20 mouse cellular contexts compared by ENCODE assay signal in the genomic region with DNA sequence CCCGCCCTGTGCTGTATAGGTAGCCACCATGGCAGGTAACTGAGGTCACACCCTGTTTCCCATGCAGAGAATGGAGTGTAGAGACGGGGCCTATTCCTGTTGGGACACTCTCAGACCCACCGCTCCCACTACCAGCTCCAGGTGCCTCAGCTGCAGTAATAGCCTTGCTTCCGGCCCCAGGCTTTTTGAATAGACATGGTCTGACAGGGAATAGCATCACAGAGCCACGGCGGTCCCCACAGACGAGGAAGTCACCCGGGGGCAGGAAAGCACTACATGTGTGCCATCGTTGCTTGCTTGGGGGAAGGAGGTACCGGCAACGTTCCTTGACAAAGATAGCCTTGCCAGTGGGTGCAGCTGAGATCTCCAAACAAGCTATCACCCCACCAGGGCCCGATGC. TPM values are rescaled to one million over a fixed set of nuclear protein-coding genes. Genes with fewer than 3 reads are reported as not detected.
DNase-seq lines count a peak whose midpoint lies in the region; ATAC-seq lines count a peak whose summit lies in the region.
"Had no signal": no experiment of that assay in that cellular context is flagged by ENCODE, and none has a peak within 500 bp of the region (broad histone marks: within the 10 kb centered on the region; RNA-seq: fewer than 3 reads in every experiment).

No protein-coding gene starts in this region.

- no peak overlapping the region for H3K27ac ChIP-seq in forebrain, embryonic 14.5 days (ENCODE audit: low read depth, low read length)
- no peak overlapping the region for H3K27ac ChIP-seq in forebrain, embryonic 16.5 days (ENCODE audit: low read length)
- no peak overlapping the region for H3K27ac ChIP-seq in liver, embryonic 12.5 days
- no peak overlapping the region for H3K27ac ChIP-seq in liver, embryonic 11.5 days (ENCODE audit: low read depth, low read length)
- H3K27ac ChIP-seq in limb, embryonic 10.5 days: no peak overlapping the region
- no peak overlapping the region for H3K27ac ChIP-seq in neural tube, embryonic 15.5 days (replicated peaks)
- H3K27ac ChIP-seq: limb, embryonic 13.5 days; macrophage; stomach, embryonic 15.5 days had no signal

- no peak for DNase-seq in forebrain, embryonic 14.5 days (ENCODE audit: low spot score)
- no peak for DNase-seq in liver, embryonic 11.5 days (ENCODE audit: low spot score)
- DNase-seq in limb, embryonic 10.5 days (ENCODE audit: low spot score): no peak
- DNase-seq in c-Kit-positive CD71-positive TER-119-positive erythroid progenitor cells, embryonic 14.5 days (ENCODE audit: low spot score): no peak
- DNase-seq: adrenal gland, adult 8-10 months; B cell, adult 2 months; cerebellum, adult 9-11 months; gastrocnemius, postnatal 10 days; kidney, postnatal 10 days; layer of hippocampus, postnatal 36 days; lung, adult 18-20 months; right cerebral cortex, postnatal 4 days; thymus, postnatal 36 days had no signal

- 88% methylated on average over 12 of the region's 12 CpGs for WGBS in forebrain, embryonic 14.5 days
- WGBS in forebrain, embryonic 16.5 days: 90% methylated on average over 12 of the region's 12 CpGs
- 69% methylated on average over 12 of the region's 12 CpGs for WGBS in liver, embryonic 12.5 days (ENCODE audit: insufficient replicate concordance)
- WGBS in liver, embryonic 11.5 days: 83% methylated on average over 12 of the region's 12 CpGs
- WGBS in limb, embryonic 10.5 days: 94% methylated on average over 12 of the region's 12 CpGs
- 80% methylated on average over 12 of the region's 12 CpGs for WGBS in neural tube, embryonic 15.5 days

- H3K36me3 ChIP-seq in forebrain, embryonic 14.5 days (ENCODE audit: control insufficient read depth, insufficient read depth, low read length): peaks cover 55% of the 10 kb centered on the region
- H3K36me3 ChIP-seq in forebrain, embryonic 16.5 days (ENCODE audit: control insufficient read depth, insufficient read depth): peaks cover 33% of the 10 kb centered on the region
- H3K36me3 ChIP-seq in liver, embryonic 12.5 days: peaks cover 56% of the 10 kb centered on the region
- H3K36me3 ChIP-seq in liver, embryonic 11.5 days (ENCODE audit: control insufficient read depth, insufficient read depth, low read length): peaks cover 34% of the 10 kb centered on the region
- peaks cover 69% of the 10 kb centered on the region for H3K36me3 ChIP-seq in limb, embryonic 10.5 days
- peaks cover 49% of the 10 kb centered on the region for H3K36me3 ChIP-seq in neural tube, embryonic 15.5 days

- no peaks in the 10 kb centered on the region for H3K27me3 ChIP-seq in forebrain, embryonic 14.5 days (replicated peaks; ENCODE audit: control insufficient read depth, insufficient read depth, low read length)
- no peaks in the 10 kb centered on the region for H3K27me3 ChIP-seq in forebrain, embryonic 16.5 days (replicated peaks; ENCODE audit: control insufficient read depth, insufficient read depth, low read length)
- no peaks in the 10 kb centered on the region for H3K27me3 ChIP-seq in liver, embryonic 12.5 days (replicated peaks)
- no peaks in the 10 kb centered on the region for H3K27me3 ChIP-seq in liver, embryonic 11.5 days (replicated peaks; ENCODE audit: control insufficient read depth, insufficient read depth, low read length)
- H3K27me3 ChIP-seq in limb, embryonic 10.5 days (ENCODE audit: low read depth, poor library complexity, severe bottlenecking): no peaks in the 10 kb centered on the region
- no peaks in the 10 kb centered on the region for H3K27me3 ChIP-seq in neural tube, embryonic 15.5 days (replicated peaks)
- H3K27me3 ChIP-seq: limb, embryonic 13.5 days; stomach, embryonic 15.5 days had no signal

- peak overlapping the region; percentile 21; the same call in 1 of the 2 replicates for H3K9ac ChIP-seq in forebrain, embryonic 14.5 days (ENCODE audit: low read length)
- H3K9ac ChIP-seq in forebrain, embryonic 16.5 days (replicated peaks; ENCODE audit: low read depth, low read length): no peak overlapping the region
- 0 out of 2 replicates have a peak overlapping the region, but pooled peaks have one; percentile 8 for H3K9ac ChIP-seq in liver, embryonic 12.5 days
- no peak overlapping the region for H3K9ac ChIP-seq in liver, embryonic 11.5 days (ENCODE audit: low read depth, low read length)
- H3K9ac ChIP-seq in neural tube, embryonic 15.5 days (replicated peaks): 0 out of 2 replicates have a peak overlapping the region, but pooled peaks have one; percentile 14
- H3K9ac ChIP-seq: limb, embryonic 13.5 days; stomach, embryonic 15.5 days had no signal

- H3K4me3 ChIP-seq in forebrain, embryonic 14.5 days (ENCODE audit: low read depth, low read length): no peak overlapping the region
- H3K4me3 ChIP-seq in forebrain, embryonic 16.5 days (replicated peaks; ENCODE audit: low read length): no peak overlapping the region
- H3K4me3 ChIP-seq in liver, embryonic 12.5 days: no peak overlapping the region
- H3K4me3 ChIP-seq in liver, embryonic 11.5 days (ENCODE audit: low read depth, low read length): no peak overlapping the region
- peak overlapping the region; percentile 16; the same call in 1 of the 2 replicates for H3K4me3 ChIP-seq in limb, embryonic 10.5 days
- no peak overlapping the region for H3K4me3 ChIP-seq in neural tube, embryonic 15.5 days (replicated peaks)
- H3K4me3 ChIP-seq: limb, embryonic 13.5 days; stomach, embryonic 15.5 days had no signal

- no peaks in the 10 kb centered on the region for H3K9me3 ChIP-seq in forebrain, embryonic 14.5 days (replicated peaks; ENCODE audit: control insufficient read depth, low read length)
- H3K9me3 ChIP-seq in forebrain, embryonic 16.5 days (ENCODE audit: control insufficient read depth, low read length): no peaks in the 10 kb centered on the region
- no peaks in the 10 kb centered on the region for H3K9me3 ChIP-seq in liver, embryonic 12.5 days (replicated peaks)
- H3K9me3 ChIP-seq in liver, embryonic 11.5 days (ENCODE audit: control insufficient read depth, low read length): no peaks in the 10 kb centered on the region
- no peaks in the 10 kb centered on the region for H3K9me3 ChIP-seq in limb, embryonic 10.5 days (replicated peaks)
- no peaks in the 10 kb centered on the region for H3K9me3 ChIP-seq in neural tube, embryonic 15.5 days (replicated peaks)
- H3K9me3 ChIP-seq: limb, embryonic 13.5 days; stomach, embryonic 15.5 days had no signal

- H3K4me1 ChIP-seq in forebrain, embryonic 14.5 days (ENCODE audit: control insufficient read depth, insufficient read depth, low read length): peaks cover 32% of the 10 kb centered on the region
- peaks cover 50% of the 10 kb centered on the region for H3K4me1 ChIP-seq in forebrain, embryonic 16.5 days (replicated peaks; ENCODE audit: control insufficient read depth, insufficient read depth, low read length)
- H3K4me1 ChIP-seq in liver, embryonic 12.5 days: peaks cover 52% of the 10 kb centered on the region
- peaks cover 30% of the 10 kb centered on the region for H3K4me1 ChIP-seq in liver, embryonic 11.5 days (replicated peaks; ENCODE audit: control insufficient read depth, insufficient read depth, low read length)
- peaks cover 71% of the 10 kb centered on the region for H3K4me1 ChIP-seq in limb, embryonic 10.5 days
- peaks cover 79% of the 10 kb centered on the region for H3K4me1 ChIP-seq in neural tube, embryonic 15.5 days

- no peak overlapping the region for H3K4me2 ChIP-seq in forebrain, embryonic 14.5 days (ENCODE audit: low read length)
- no peak overlapping the region for H3K4me2 ChIP-seq in forebrain, embryonic 16.5 days (ENCODE audit: low read length)
- no peak overlapping the region for H3K4me2 ChIP-seq in liver, embryonic 12.5 days
- no peak overlapping the region for H3K4me2 ChIP-seq in liver, embryonic 11.5 days
- H3K4me2 ChIP-seq in neural tube, embryonic 15.5 days: peak overlapping the region; percentile 67
- H3K4me2 ChIP-seq: limb, embryonic 13.5 days; stomach, embryonic 15.5 days had no signal

- ATAC-seq in forebrain, embryonic 14.5 days: no peak
- ATAC-seq in forebrain, embryonic 16.5 days: no peak
- ATAC-seq in liver, embryonic 12.5 days: no peak
- no peak for ATAC-seq in liver, embryonic 11.5 days (replicated peaks; ENCODE audit: low FRiP score)
- ATAC-seq in neural tube, embryonic 15.5 days (ENCODE audit: low FRiP score): no peak
- ATAC-seq: intestine, embryonic 16.5 days had no signal

RNA-seq across cellular contexts. Expression of gene Wdr6, which starts 3.6 kb away (rescaled TPM):
- 162 and 187 TPM in 2 replicates for polyA plus RNA-seq in forebrain, embryonic 14.5 days (2014; fragmentation: Nextera tagmentation; extraction: Ambion mirVana)
- 209 and 267 TPM in 2 replicates for polyA plus RNA-seq in forebrain, embryonic 16.5 days (2015; fragmentation: Nextera tagmentation; extraction: Ambion mirVana)
- polyA plus RNA-seq in liver, embryonic 12.5 days (2016; fragmentation: Nextera tagmentation; extraction: Ambion mirVana): 28.3 and 29.3 TPM in 2 replicates
- 51.8 and 54.0 TPM in 2 replicates for polyA plus RNA-seq in liver, embryonic 11.5 days (2014; fragmentation: Nextera tagmentation; extraction: Ambion mirVana)
- polyA plus RNA-seq in limb, embryonic 10.5 days (2016; fragmentation: Nextera tagmentation; extraction: Ambion mirVana): 165 and 236 TPM in 2 replicates
- polyA plus RNA-seq in neural tube, embryonic 15.5 days (2015; fragmentation: Nextera tagmentation; extraction: Ambion mirVana): 247 and 279 TPM in 2 replicates

RNA-seq across cellular contexts. Expression of gene Dalrd3, which starts 5.2 kb away (rescaled TPM):
- 188 and 190 TPM in 2 replicates for polyA plus RNA-seq in forebrain, embryonic 14.5 days (2014; fragmentation: Nextera tagmentation; extraction: Ambion mirVana)
- polyA plus RNA-seq in forebrain, embryonic 16.5 days (2015; fragmentation: Nextera tagmentation; extraction: Ambion mirVana): 258 and 296 TPM in 2 replicates
- polyA plus RNA-seq in liver, embryonic 12.5 days (2016; fragmentation: Nextera tagmentation; extraction: Ambion mirVana): 52.7 and 58.9 TPM in 2 replicates
- 102 and 106 TPM in 2 replicates for polyA plus RNA-seq in liver, embryonic 11.5 days (2014; fragmentation: Nextera tagmentation; extraction: Ambion mirVana)
- 175 and 214 TPM in 2 replicates for polyA plus RNA-seq in limb, embryonic 10.5 days (2016; fragmentation: Nextera tagmentation; extraction: Ambion mirVana)
- polyA plus RNA-seq in neural tube, embryonic 15.5 days (2015; fragmentation: Nextera tagmentation; extraction: Ambion mirVana): 279 and 285 TPM in 2 replicates

RNA-seq across cellular contexts. Expression of gene Ndufaf3, which starts 7.7 kb away (rescaled TPM):
- polyA plus RNA-seq in forebrain, embryonic 14.5 days (2014; fragmentation: Nextera tagmentation; extraction: Ambion mirVana): 82.7 and 105 TPM in 2 replicates
- 68.9 and 77.4 TPM in 2 replicates for polyA plus RNA-seq in forebrain, embryonic 16.5 days (2015; fragmentation: Nextera tagmentation; extraction: Ambion mirVana)
- polyA plus RNA-seq in liver, embryonic 12.5 days (2016; fragmentation: Nextera tagmentation; extraction: Ambion mirVana): 34.8 and 38.9 TPM in 2 replicates
- polyA plus RNA-seq in liver, embryonic 11.5 days (2014; fragmentation: Nextera tagmentation; extraction: Ambion mirVana): 45.9 and 46.2 TPM in 2 replicates
- polyA plus RNA-seq in limb, embryonic 10.5 days (2016; fragmentation: Nextera tagmentation; extraction: Ambion mirVana): 46.2 and 49.3 TPM in 2 replicates
- polyA plus RNA-seq in neural tube, embryonic 15.5 days (2015; fragmentation: Nextera tagmentation; extraction: Ambion mirVana): 75.0 and 78.2 TPM in 2 replicates

RNA-seq across cellular contexts. Expression of gene Impdh2, which starts 14.8 kb away (rescaled TPM):
- 125 and 136 TPM in 2 replicates for polyA plus RNA-seq in forebrain, embryonic 14.5 days (2014; fragmentation: Nextera tagmentation; extraction: Ambion mirVana)
- polyA plus RNA-seq in forebrain, embryonic 16.5 days (2015; fragmentation: Nextera tagmentation; extraction: Ambion mirVana): 118 and 128 TPM in 2 replicates
- polyA plus RNA-seq in liver, embryonic 12.5 days (2016; fragmentation: Nextera tagmentation; extraction: Ambion mirVana): 173 and 184 TPM in 2 replicates
- polyA plus RNA-seq in liver, embryonic 11.5 days (2014; fragmentation: Nextera tagmentation; extraction: Ambion mirVana): 285 and 298 TPM in 2 replicates
- 255 and 288 TPM in 2 replicates for polyA plus RNA-seq in limb, embryonic 10.5 days (2016; fragmentation: Nextera tagmentation; extraction: Ambion mirVana)
- 105 and 130 TPM in 2 replicates for polyA plus RNA-seq in neural tube, embryonic 15.5 days (2015; fragmentation: Nextera tagmentation; extraction: Ambion mirVana)

RNA-seq across cellular contexts. Expression of gene P4htm, which starts 22.5 kb away (rescaled TPM):
- polyA plus RNA-seq in forebrain, embryonic 14.5 days (2014; fragmentation: Nextera tagmentation; extraction: Ambion mirVana): 14.5 and 18.1 TPM in 2 replicates
- polyA plus RNA-seq in forebrain, embryonic 16.5 days (2015; fragmentation: Nextera tagmentation; extraction: Ambion mirVana): 21.9 and 23.6 TPM in 2 replicates
- polyA plus RNA-seq in liver, embryonic 12.5 days (2016; fragmentation: Nextera tagmentation; extraction: Ambion mirVana): 1.1 and 1.4 TPM in 2 replicates
- polyA plus RNA-seq in liver, embryonic 11.5 days (2014; fragmentation: Nextera tagmentation; extraction: Ambion mirVana): 2.1 and 2.5 TPM in 2 replicates
- polyA plus RNA-seq in limb, embryonic 10.5 days (2016; fragmentation: Nextera tagmentation; extraction: Ambion mirVana): 3.7 and 6.5 TPM in 2 replicates
- 36.4 and 44.2 TPM in 2 replicates for polyA plus RNA-seq in neural tube, embryonic 15.5 days (2015; fragmentation: Nextera tagmentation; extraction: Ambion mirVana)

Comparison
In these comparisons a context has a peak if more than half of its experiments do, and no peak if none do; other contexts are left out.
1. H3K9ac ChIP-seq: peak in forebrain, embryonic 14.5 days (single experiment), liver, embryonic 12.5 days (single experiment) and neural tube, embryonic 15.5 days (single experiment); none in forebrain, embryonic 16.5 days (single experiment) and liver, embryonic 11.5 days (single experiment).